ENCODE assay signal across 17 mouse cellular contexts in the genomic region with DNA sequence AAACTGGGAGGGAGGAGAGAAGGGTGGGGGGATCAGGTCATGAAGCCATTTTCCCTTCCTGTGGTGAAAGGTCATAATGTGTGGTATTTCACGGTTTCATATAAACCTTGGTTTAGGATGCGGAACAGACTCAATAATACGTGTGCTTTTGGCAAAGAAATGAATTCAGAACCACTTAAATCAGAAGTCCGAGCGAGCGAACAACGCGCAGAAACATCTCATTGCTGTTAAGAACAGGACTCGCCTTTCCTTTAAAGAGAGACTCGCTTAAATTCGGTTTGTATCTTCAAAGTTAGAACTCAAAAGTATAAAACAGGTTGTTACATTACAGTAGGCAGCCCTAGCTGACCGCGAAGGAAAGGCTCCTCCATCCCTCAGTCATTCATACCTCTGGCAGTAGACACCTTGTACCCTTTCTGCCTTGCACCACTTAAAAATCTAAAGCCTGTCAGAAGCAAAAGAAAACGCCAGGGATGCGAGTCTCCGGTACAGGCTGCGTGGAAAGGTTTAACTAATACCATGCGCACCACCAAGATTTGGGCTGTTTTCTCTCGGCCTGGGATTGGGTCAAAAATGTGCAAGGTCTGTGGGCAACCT. TPM values are rescaled to one million over a fixed set of nuclear protein-coding genes. Genes with fewer than 3 reads are reported as not detected.
DNase-seq lines count a peak whose midpoint lies in the region; ATAC-seq and TF ChIP-seq lines count a peak whose summit lies in the region.
"Had no signal": no experiment of that assay in that cellular context is flagged by ENCODE, and none has a peak within 500 bp of the region (broad histone marks: within the 10 kb centered on the region; RNA-seq: fewer than 3 reads in every experiment).

No protein-coding gene starts in this region.

- intact Hi-C loops in gastrocnemius, adult 2 months (cut with DNase I), result no loop called here

- no peaks in the 10 kb centered on the region for H3K36me3 ChIP-seq in neural tube, embryonic 11.5 days (ENCODE audit: control insufficient read depth, insufficient read depth, low read length)
- H3K36me3 ChIP-seq in forebrain, embryonic 14.5 days (ENCODE audit: control insufficient read depth, insufficient read depth, low read length), result peaks cover 2% of the 10 kb centered on the region; the same call in 1 of the 2 replicates
- H3K36me3 ChIP-seq in midbrain, embryonic 12.5 days, result no peaks in the 10 kb centered on the region

- WGBS in neural tube, embryonic 11.5 days, result under 1% methylated on average over 19 of the region's 19 CpGs
- under 1% methylated on average over 19 of the region's 19 CpGs for WGBS in forebrain, embryonic 14.5 days
- WGBS in midbrain, embryonic 12.5 days, result under 1% methylated on average over 19 of the region's 19 CpGs

- DNase-seq in neural tube, embryonic 11.5 days (ENCODE audit: low spot score), result peak; percentile 28
- no peak for DNase-seq in neural tube, embryonic 10.5 days (ENCODE audit: extremely low spot score, low spot score)
- peak; percentile 41 for DNase-seq in forebrain, embryonic 14.5 days (ENCODE audit: low spot score)
- DNase-seq in kidney, postnatal 25 days, result no peak
- DNase-seq in gastrocnemius, adult 2 months, result no peak
- DNase-seq: adrenal gland, adult 2 months; layer of hippocampus, adult 9-11 months; right cerebral cortex, adult 18-20 months; thymus, postnatal 4 days had no signal

- H3K9me3 ChIP-seq in neural tube, embryonic 11.5 days (ENCODE audit: control insufficient read depth, low read length), result no peaks in the 10 kb centered on the region
- H3K9me3 ChIP-seq in forebrain, embryonic 14.5 days (replicated peaks; ENCODE audit: control insufficient read depth, low read length), result no peaks in the 10 kb centered on the region
- H3K9me3 ChIP-seq in midbrain, embryonic 12.5 days, result no peaks in the 10 kb centered on the region

- no peak overlapping the region for H3K4me3 ChIP-seq in neural tube, embryonic 11.5 days (ENCODE audit: low read depth, low read length)
- peak overlapping the region; percentile 61 for H3K4me3 ChIP-seq in forebrain, embryonic 14.5 days (ENCODE audit: low read depth, low read length)
- peak overlapping the region; percentile 19; the same call in 1 of the 2 replicates for H3K4me3 ChIP-seq in midbrain, embryonic 12.5 days
- H3K4me3 ChIP-seq in gastrocnemius, adult 2 months, result no peak overlapping the region

- H3K27ac ChIP-seq in neural tube, embryonic 11.5 days (ENCODE audit: low read depth, low read length), result no peak overlapping the region
- peak overlapping the region; percentile 95 for H3K27ac ChIP-seq in forebrain, embryonic 14.5 days (ENCODE audit: low read depth, low read length)
- H3K27ac ChIP-seq in midbrain, embryonic 12.5 days (replicated peaks), result no peak overlapping the region
- H3K27ac ChIP-seq in gastrocnemius, adult 2 months, result no peak overlapping the region

- H3K4me2 ChIP-seq in neural tube, embryonic 11.5 days (ENCODE audit: low read depth), result no peak overlapping the region
- H3K4me2 ChIP-seq in forebrain, embryonic 14.5 days (ENCODE audit: low read length), result peak overlapping the region; percentile 75
- peak overlapping the region; percentile 11; the same call in 1 of the 2 replicates for H3K4me2 ChIP-seq in midbrain, embryonic 12.5 days (replicated peaks)

- H3K27me3 ChIP-seq in neural tube, embryonic 11.5 days (ENCODE audit: control insufficient read depth, insufficient read depth, low read length), result peaks cover 98% of the 10 kb centered on the region
- peaks cover 65% of the 10 kb centered on the region for H3K27me3 ChIP-seq in forebrain, embryonic 14.5 days (replicated peaks; ENCODE audit: control insufficient read depth, insufficient read depth, low read length)
- peaks cover 91% of the 10 kb centered on the region for H3K27me3 ChIP-seq in midbrain, embryonic 12.5 days

- no peak for ATAC-seq in neural tube, embryonic 11.5 days (ENCODE audit: insufficient read depth, low FRiP score, low TSS enrichment)
- ATAC-seq in forebrain, embryonic 14.5 days, result no peak
- ATAC-seq in midbrain, embryonic 12.5 days (ENCODE audit: low FRiP score, low read depth), result no peak
- ATAC-seq in megakaryocyte progenitor cell, adult 5-6 weeks (replicated peaks; ENCODE audit: poor library complexity), result no peak
- ATAC-seq: CD4-positive, CD25-positive, alpha-beta regulatory T cell, adult 4 months; lung, postnatal 0 days had no signal

- TF ChIP-seq CTCF in gastrocnemius, adult 2 months (IDR thresholded peaks at IDR 0.05), result no peak

- H3K4me1 ChIP-seq in neural tube, embryonic 11.5 days (ENCODE audit: control insufficient read depth, insufficient read depth, low read length), result no peaks in the 10 kb centered on the region
- H3K4me1 ChIP-seq in forebrain, embryonic 14.5 days (ENCODE audit: control insufficient read depth, insufficient read depth, low read length), result no peaks in the 10 kb centered on the region
- H3K4me1 ChIP-seq in midbrain, embryonic 12.5 days, result peaks cover 5% of the 10 kb centered on the region; the same call in 1 of the 2 replicates

- H3K9ac ChIP-seq in neural tube, embryonic 11.5 days (ENCODE audit: low read length), result no peak overlapping the region
- H3K9ac ChIP-seq in forebrain, embryonic 14.5 days (ENCODE audit: low read length), result peak overlapping the region; percentile 87
- no peak overlapping the region for H3K9ac ChIP-seq in midbrain, embryonic 12.5 days (replicated peaks)

RNA-seq across cellular contexts. Expression of a gene that starts 8.3 kb away (rescaled TPM):
- 0.74 and 0.97 TPM in 2 replicates for polyA plus RNA-seq in neural tube, embryonic 11.5 days (2014; fragmentation: Nextera tagmentation; extraction: Ambion mirVana)
- 55.7 and 77.2 TPM in 2 replicates for polyA plus RNA-seq in forebrain, embryonic 14.5 days (2014; fragmentation: Nextera tagmentation; extraction: Ambion mirVana)
- 16.1 and 22.3 TPM in 2 replicates for polyA plus RNA-seq in midbrain, embryonic 12.5 days (2016; fragmentation: Nextera tagmentation; extraction: Ambion mirVana)
- not detected in 2 replicates for total RNA-seq in megakaryocyte progenitor cell, adult 5-6 weeks (2015)
- not detected in 2 replicates for total RNA-seq in megakaryocyte progenitor cell, adult 5-6 weeks (2017)
- not detected for total RNA-seq in gastrocnemius, adult 2 months (2021)
- total RNA-seq: hematopoietic stem cell, adult 5-6 weeks; liver, adult 2 months had no signal
- polyA plus RNA-seq: CD4-positive, CD25-positive, alpha-beta regulatory T cell, adult 4 months; liver, adult 2 months; lung, postnatal 0 days had no signal

RNA-seq across cellular contexts. Expression of a gene that starts 10.4 kb away (rescaled TPM):
- polyA plus RNA-seq in neural tube, embryonic 11.5 days (2014; fragmentation: Nextera tagmentation; extraction: Ambion mirVana), result not detected in 2 replicates
- polyA plus RNA-seq in forebrain, embryonic 14.5 days (2014; fragmentation: Nextera tagmentation; extraction: Ambion mirVana), result 4.4 and 5.8 TPM in 2 replicates
- polyA plus RNA-seq in midbrain, embryonic 12.5 days (2016; fragmentation: Nextera tagmentation; extraction: Ambion mirVana), result 2.6 and 3.5 TPM in 2 replicates
- not detected in 2 replicates for total RNA-seq in megakaryocyte progenitor cell, adult 5-6 weeks (2015)
- not detected in 2 replicates for total RNA-seq in megakaryocyte progenitor cell, adult 5-6 weeks (2017)
- total RNA-seq in gastrocnemius, adult 2 months (2021), result not detected
- total RNA-seq: adrenal gland, adult 2 months; heart, adult 8-10 months; hematopoietic stem cell, adult 5-6 weeks; liver, adult 2 months had no signal
- polyA plus RNA-seq: adrenal gland, adult 2 months; CD4-positive, CD25-positive, alpha-beta regulatory T cell, adult 4 months; kidney, embryonic 14.5 days; liver, adult 2 months; lung, postnatal 0 days had no signal

Comparison
In these comparisons a context has a peak if more than half of its experiments do, and no peak if none do; other contexts are left out.
1. DNase-seq: peak in neural tube, embryonic 11.5 days (single experiment) and forebrain, embryonic 14.5 days (single experiment); none in neural tube, embryonic 10.5 days (single experiment), kidney, postnatal 25 days (0 of 2) and gastrocnemius, adult 2 months (single experiment).
2. H3K4me3 ChIP-seq: peak in forebrain, embryonic 14.5 days (single experiment) and midbrain, embryonic 12.5 days (single experiment); none in neural tube, embryonic 11.5 days (single experiment) and gastrocnemius, adult 2 months (single experiment).